Mouse (Mus musculus) erythroblast, adult 5-6 weeks (primary cell): Measurements from ENCODE around the gene Znrf4. TPM values are rescaled to one million over a fixed set of nuclear protein-coding genes. Genes with fewer than 3 reads are reported as not detected.

ENCODE experiments used
- ATAC-seq: replicated peaks from 2 replicates; pipeline ENCODE4 v1.8.0; 2016; ENCODE audit warnings: moderate number of reproducible peaks, mild to moderate bottlenecking, moderate TSS enrichment, inconsistent platforms; ENCODE audit not compliant: poor library complexity, low FRiP score, severe bottlenecking
- total RNA-seq, 2 experiments: library from RNA; stranded (forward) in 1 of 2; stranded (reverse) in 1 of 2; fragments of 150-400 nt in 1 of 2; fragments of 200-764, 138-1000 nt in 1 of 2; gene quantifications; 2 replicates each; pipeline versions ENCODE4 v1.2.3 to v1.2.4; 2015 to 2017; ENCODE audit warnings: low replicate concordance in 2 of 2

Znrf4 gene
- total RNA-seq, 2 experiments from 2014 or later: not detected

DNA sequence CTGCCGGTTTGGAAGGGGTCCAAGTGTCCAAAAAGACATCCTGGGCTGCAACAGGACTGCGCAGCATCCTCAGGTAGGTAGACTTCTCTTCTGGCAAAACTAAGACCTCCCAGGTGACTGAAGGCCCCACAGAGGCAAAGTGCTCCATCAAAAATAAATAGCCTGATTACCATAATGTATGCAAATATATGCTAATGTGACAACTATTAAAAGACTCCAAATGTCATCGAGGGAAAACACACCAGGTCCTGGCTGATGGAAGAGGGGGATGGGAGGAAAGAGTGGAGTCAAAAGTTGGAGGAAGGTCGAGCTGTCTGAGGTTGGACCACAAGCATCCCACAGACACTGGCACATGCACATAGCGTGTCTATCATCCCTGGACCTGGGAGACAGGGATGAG lies 13.0 kb downstream of the Znrf4 start:
- no peak for ATAC-seq

DNA sequence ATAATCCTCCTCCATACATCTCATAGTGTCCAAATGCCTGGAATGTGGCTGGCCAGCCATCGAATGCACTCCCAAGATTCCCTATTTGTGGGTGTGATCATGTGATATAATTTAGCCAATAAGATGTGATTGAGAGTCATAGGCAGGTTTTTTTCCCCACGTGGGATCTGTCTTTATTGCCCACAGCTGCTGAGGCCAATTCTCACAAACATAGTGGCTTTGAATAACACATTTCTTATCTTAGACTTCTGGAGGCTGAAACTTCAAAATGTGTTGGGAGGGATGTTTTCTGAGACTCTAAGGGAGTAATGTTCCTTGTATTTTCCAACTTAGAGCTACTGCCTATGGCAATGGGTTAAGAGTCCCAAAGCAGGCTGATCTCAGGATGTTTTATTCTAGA lies 17.8 kb downstream of the Znrf4 start:
- no peak for ATAC-seq

GRCm38 (mm10) chr17:56493841-56494240 lies 18.4 kb downstream of the Znrf4 start:
- no peak for ATAC-seq

GRCm38 (mm10) chr17:56490438-56491152 lies 21.6 kb downstream of the Znrf4 start:
- no peak for ATAC-seq

DNA sequence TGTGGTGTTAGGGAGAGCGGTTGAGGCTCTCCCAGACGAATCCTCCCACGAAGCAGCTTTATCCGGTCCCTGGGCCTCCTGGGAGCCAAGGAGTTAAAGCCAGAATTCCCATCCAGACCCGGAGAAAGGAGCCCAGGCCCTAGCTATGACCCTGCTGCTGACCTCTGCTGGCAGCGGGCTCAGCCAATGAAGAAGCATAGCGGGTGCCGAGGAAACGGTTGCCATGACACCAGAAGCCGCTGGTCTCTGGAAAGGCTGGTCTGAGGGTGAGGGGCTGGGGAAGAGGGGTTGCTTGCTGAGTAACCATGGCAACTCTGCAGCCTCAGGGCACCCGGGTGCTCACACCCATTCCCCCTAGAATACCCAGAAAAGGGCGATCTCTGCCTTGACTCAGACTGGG lies 24.2 kb downstream of the Znrf4 start:
- ATAC-seq: no peak

GRCm38 (mm10) chr17:56487441-56487888 lies 24.8 kb downstream of the Znrf4 start:
- no peak for ATAC-seq

DNA sequence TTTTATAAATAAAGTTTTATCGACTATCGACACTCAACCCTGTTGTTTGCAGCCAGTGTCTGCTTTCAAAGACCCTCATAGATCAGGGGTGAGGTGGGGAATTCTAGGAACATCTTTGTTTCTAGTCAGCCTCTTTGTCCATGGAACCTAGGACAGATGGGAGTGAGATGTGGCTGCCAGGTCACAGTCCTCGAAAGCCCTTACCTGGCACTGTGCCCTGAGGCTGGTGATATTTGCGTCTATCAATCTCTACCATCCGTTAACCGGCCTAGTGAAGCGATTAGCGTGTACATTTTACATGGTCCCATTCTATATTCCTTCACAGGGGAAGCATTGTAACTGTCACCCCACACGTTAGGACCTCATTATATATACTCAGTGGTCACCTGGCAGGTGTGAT lies 26.3 kb downstream of the Znrf4 start:
- no peak for ATAC-seq

DNA sequence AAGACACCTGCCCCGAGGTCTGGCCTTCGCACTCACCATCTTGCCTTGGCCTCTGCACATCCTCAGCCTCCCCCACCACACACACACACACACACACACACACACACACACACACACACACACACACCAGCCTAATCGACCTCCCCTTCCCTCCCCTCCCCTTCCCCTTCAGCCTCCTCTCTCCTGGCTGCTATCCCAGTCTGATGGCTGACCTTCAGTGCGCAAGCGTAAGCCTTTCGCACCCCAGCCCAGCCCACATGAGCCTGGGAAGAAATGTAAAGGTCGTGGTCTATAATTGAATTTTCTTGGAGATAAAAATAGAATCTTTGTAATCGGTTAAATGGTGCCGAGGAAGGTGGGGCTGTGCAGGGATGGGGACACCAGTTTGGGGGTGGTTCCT lies 27.1 kb downstream of the Znrf4 start:
- no peak for ATAC-seq

DNA sequence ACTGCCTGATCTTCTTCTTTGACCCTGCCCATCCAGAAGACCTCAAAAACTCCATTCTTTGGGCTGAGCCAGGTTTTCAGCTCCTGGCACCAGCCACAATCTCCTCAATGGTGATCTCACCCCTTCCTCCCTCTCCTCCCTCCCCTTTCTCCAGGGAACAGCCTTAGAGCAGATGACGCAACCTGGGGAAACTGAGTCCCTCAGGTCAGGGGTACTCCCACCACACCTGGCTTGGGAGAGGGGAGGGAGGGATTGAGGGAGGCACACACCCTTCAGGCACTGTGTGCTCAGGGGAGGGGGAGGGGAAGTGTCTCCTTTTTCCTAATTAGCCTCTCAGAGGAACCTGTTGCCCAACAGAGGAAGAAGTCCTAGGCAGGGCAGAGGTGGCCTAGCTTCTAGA lies 29.6 kb downstream of the Znrf4 start:
- no peak for ATAC-seq

DNA sequence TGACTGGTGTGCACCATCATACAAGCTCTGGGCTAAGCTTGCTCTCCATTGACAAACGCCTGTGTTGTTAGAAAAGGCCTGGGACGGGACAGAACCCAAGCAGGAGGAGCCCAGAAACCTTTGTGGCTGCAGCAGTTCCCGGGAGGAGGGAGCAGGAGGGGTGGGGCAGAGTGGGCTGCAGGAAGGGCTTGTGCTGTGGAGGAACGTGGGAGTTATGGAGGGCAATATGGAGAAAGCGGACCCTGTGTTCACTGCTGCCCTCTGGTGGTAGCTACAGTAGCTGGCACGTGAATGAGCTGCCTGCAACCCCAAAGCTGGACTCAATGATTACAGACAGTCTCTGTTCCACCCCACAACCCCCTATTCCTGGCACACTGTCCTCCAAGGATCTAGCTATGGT lies 32.9 kb downstream of the Znrf4 start:
- ATAC-seq: peak; percentile 72

GRCm38 (mm10) chr17:56478191-56478611 lies 34.0 kb downstream of the Znrf4 start:
- ATAC-seq: no peak

DNA sequence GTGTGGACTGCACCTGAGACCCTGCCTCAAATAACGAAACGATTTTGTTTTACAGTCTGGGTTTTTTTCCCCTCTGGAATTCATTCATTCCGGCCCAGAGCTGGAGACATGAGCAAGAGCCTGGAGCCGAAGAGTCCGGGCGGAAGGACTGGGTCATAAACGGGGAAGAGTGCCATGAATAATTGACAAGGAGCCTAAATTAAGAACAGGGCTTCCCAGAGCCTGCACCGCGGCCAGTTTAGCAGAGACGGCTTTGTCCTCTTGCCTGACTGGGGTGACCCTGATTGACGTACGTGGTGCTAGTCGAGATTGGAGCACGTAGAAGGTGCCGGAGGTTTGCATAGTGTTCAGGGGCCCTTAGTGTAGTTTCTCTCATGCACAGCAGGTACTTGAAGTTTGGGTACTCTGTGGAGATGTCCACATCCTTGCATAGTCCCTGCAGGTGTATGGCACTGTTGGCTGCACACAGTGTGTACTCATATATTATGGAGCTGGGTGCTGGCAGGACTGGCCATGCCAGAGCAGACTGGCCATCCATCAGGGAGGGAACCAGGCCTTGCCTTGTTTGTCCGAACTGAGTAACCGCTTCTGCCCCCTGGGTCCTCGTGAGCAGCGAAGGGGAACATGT lies 34.9 kb downstream of the Znrf4 start:
- no peak for ATAC-seq

GRCm38 (mm10) chr17:56476402-56476752 lies 35.9 kb downstream of the Znrf4 start, which contains the start of gene Ptprs:
Gene Ptprs, minus strand, starts transcription at chr17:56476483.
- ATAC-seq: no peak

DNA sequence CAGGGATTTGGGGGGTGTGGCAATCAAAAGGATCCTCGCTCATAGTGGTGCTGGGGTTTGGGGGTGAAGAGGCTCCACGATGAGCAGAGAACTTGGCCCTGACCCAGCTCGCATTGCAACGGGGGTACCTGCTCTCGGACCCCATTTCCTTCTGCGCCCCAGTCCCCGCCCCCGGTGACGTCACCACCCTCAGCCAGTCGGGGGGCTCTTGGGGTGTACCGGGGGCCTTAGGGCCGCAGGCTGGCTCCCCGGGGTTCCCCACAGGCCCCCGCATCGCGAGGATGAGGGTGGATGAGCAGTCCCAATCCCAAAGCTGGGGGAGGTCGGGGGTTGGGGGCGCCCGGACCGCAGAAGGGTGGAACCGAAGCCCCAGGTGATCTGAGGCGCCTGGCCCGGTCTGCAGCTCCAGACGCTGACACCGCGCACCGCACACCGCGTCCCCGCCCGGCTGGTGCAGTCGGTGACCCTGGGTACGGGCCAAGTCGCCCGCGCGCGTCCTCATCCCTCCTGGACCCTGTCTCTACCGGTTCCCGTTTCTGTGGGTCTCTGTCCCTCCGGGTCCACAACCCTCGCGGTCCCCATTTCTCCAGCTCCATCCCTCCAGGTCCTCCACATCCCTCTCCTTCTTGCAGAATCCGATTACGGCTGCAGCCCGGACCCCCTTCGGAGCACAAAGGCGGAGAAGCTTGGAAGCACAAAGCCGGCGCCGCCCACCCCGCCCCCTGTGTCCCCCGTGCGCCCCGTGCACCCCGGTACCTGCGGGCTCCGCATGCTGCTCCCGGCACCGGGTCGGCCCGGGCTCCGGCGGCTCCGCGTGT lies 36.4 kb downstream of the Znrf4 start:
- no peak for ATAC-seq

DNA sequence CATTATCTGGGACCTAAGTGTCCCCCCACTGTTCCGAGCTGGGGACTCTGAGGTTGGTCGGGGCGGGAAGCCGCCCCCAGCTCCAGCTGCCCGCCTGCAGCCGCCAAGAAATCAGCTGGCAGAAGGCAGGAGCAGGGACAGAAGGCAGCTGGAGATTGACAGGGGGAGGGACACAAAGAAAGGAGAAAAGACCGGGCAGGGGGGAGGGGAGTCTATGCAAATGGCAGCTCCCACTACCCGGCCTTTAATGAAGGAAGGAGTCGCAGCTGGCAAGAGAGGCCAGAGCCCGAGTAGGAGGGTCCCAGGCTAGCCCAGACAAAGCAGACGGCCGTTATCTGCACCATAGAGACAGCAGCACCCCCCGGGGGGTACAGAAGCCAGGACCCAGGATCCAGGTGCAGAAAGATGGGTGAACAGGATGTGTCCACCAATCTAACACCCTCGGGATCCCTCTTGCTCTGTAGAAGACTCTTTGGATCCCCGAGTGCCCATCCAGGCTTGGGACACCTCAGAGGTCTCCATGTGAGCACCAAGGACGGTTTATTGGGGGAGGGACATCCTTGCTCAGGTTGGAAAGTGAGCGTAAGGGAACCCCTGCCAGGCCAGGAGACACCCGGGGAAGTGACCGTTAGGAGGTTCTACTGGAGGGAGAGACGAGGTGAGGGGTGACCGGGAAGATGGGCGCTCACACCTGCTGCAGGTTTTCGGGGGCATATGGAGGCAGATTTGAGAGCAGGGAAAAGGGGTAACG lies 37.2 kb downstream of the Znrf4 start:
- ATAC-seq: no peak

- no peak for ATAC-seq
Measured at GRCm38 (mm10) chr17:56474311-56474830, 37.9 kb downstream of the Znrf4 start.

GRCm38 (mm10) chr17:56473611-56473905 lies 38.7 kb downstream of the Znrf4 start:
- ATAC-seq: no peak

DNA sequence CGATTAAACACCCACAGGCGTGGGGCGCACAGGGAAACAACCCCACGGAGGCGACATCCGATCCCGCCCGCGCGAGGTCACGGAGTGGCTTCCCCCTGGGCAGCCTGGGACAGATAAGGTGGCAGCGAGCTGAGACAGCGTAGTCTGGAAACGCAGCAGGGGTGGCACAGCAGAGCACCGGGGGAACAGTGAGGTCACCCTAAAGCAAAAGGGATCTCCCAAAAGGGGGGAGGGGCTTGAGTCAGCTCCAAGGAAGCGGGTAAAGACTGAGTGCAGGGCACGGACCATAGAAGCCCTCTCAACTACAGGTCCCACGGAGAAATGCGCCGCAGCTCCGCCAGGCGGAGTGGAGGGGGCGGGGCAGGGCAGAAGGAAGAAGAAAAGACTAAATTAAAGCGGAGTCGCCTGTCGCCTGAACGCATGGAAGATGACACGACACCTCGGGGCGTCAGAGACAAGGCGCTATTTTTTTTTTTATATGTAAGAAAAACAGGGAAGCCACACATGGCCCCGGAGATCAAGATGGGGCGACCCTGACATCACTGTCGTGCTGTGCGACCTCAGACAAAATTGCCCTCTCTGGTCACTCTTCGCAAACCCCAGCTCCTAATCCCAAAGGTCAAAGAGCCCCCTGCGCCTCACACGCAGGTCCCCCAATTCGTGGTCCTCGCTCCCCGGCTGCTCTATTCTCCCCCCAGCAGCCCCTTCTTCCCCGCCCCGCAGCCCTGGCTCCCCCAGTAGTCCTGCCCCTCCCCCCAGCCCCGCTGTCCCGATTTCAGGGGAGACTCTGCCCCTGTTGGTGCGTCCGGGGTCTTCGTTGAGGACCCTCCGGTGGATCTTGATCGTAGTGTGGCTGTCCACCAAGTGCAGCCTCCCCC lies 39.3 kb downstream of the Znrf4 start:
- no peak; the same call in 1 of the 2 replicates for ATAC-seq

DNA sequence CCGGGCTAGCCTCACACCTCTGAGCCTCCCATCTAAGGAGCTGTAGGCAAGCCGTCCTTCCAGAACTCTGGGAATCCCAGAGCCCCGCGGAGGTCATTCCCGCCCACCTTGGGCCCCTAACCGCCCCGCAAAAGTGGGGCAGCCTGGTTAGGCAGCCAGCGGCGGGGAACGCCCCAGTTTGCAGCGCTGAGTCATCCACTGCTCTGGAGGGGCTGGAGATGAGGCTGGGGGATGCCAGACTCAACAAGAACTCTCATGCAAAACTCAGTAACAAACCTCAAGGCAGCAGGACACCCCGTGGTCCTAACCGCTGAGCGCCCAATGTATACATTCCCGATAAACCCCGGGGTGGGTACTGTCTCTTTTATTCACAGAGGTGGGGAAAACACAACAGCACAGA lies 40.1 kb downstream of the Znrf4 start:
- ATAC-seq: no peak
